Mouse (Mus musculus) heart, adult 2 months (tissue): ENCODE measurements around the gene Hspa4. TPM values are rescaled to one million over a fixed set of nuclear protein-coding genes. Genes with fewer than 3 reads are reported as not detected.
A peak's percentile ranks its signal among the peaks of the same experiment; 100 is the strongest.
"Not testable (repeated sequence)": the region's sequence is repeated elsewhere in the genome, so short reads cannot be mapped to it uniquely, and the experiment has no call there.

Source experiments
- DNase-seq, 2 experiments: peaks; one replicate each; pipeline ENCODE4 v3.0.0; 2021
- H3K27ac ChIP-seq: fragments of 200-600 bp; 2 replicates; pipeline ENCODE4 v1.8.1; 2022
- H3K27me3 ChIP-seq: fragments of 200-500 bp; 2 replicates; pipeline ENCODE4 v1.6.1; 2012; ENCODE audit warnings: mild to moderate bottlenecking, low read length, inconsistent platforms, mixed read lengths; ENCODE audit not compliant: control insufficient read depth, insufficient read depth
- H3K36me3 ChIP-seq: fragments of 200-500 bp; 2 replicates; pipeline ENCODE4 v1.6.1; 2012; ENCODE audit warnings: low read length, inconsistent platforms; ENCODE audit not compliant: control insufficient read depth, insufficient read depth
- H3K4me1 ChIP-seq: fragments of 200-500 bp; 2 replicates; pipeline ENCODE4 v1.6.1; 2011; ENCODE audit warnings: low read length; ENCODE audit not compliant: control insufficient read depth, insufficient read depth
- H3K4me3 ChIP-seq: fragments of 200-600 bp; 2 replicates; pipeline ENCODE4 v1.8.1; 2022
- H3K79me2 ChIP-seq: fragments of 200-500 bp; replicated peaks from 2 replicates; pipeline ENCODE4 v1.6.1; 2012; ENCODE audit warnings: mild to moderate bottlenecking, inconsistent platforms, low read length, moderate library complexity, mixed read lengths; ENCODE audit not compliant: control insufficient read depth, insufficient read depth
- H3K9ac ChIP-seq: fragments of 200-500 bp; 2 replicates; pipeline ENCODE4 v1.6.1; 2012; ENCODE audit warnings: low read depth, mild to moderate bottlenecking, control low read depth, inconsistent platforms, low read length, mixed read lengths
- CTCF ChIP-seq: fragments of 200-600 bp; IDR thresholded peaks from 2 replicates; pipeline ENCODE4 v1.8.1; 2022; ENCODE audit warnings: antibody characterized with exemption, mild to moderate bottlenecking, moderate library complexity
- EP300 ChIP-seq: fragments of 200-500 bp; IDR thresholded peaks from 2 replicates; pipeline ENCODE4 v1.6.1; 2011; ENCODE audit warnings: low read depth, low read length, control low read depth; ENCODE audit not compliant: insufficient read depth
- POLR2A ChIP-seq: fragments of 200-500 bp; IDR thresholded peaks from 2 replicates; pipeline ENCODE4 v1.6.1; 2011; ENCODE audit warnings: mild to moderate bottlenecking, low read depth, low read length, control low read depth; ENCODE audit not compliant: insufficient read depth
- WGBS: fragments of 180-500 bp; shearing (Covaris S2); methylation state at CpG from one replicate; pipeline ENCODE4 v1.1.7; 2018; 5-methylcytosine and 5-hydroxymethylcytosine counted together
- intact Hi-C: fragments of 180-260 bp; cut with DNase I; formaldehyde crosslinking; loops from one replicate; pipeline ENCODE4 v1.15.1; 2025
- polyA plus RNA-seq: library from polyadenylated mRNA; depleted of rRNA; stranded (reverse); fragments of >200 nt; gene quantifications from 2 replicates; pipeline ENCODE4 v1.2.3, GENCODE M21; 2012
- total RNA-seq, 2 experiments: library from RNA; stranded (reverse); gene quantifications; 2 replicates each; pipeline ENCODE4 v1.2.3; 2021

The Hspa4 gene
- total and polyA plus RNA-seq, 3 experiments: 19.2 to 126 (median 109) TPM

- Histone ChIP-seq H3K9ac (no peak overlapping the region), H3K27me3 (no peaks in the 10 kb centered on the region), H3K4me1 (no peaks in the 10 kb centered on the region), H3K27ac (no peak overlapping the region), H3K79me2 (peaks cover 2% of the 10 kb centered on the region), H3K36me3 (peaks cover 23% of the 10 kb centered on the region), H3K4me3 (no peak overlapping the region)
- no peak for TF ChIP-seq EP300
- TF ChIP-seq POLR2A: no peak
- no peak for TF ChIP-seq CTCF
- intact Hi-C loops: no loop called here
- no peak for DNase-seq
- 95% methylated on average over 11 of the region's 11 CpGs for WGBS
These were observed 9.4 kb downstream of the Hspa4 start for GRCm38 (mm10) chr11:53290871-53291270.

GRCm38 (mm10) chr11:53290187-53290586 is 10.1 kb downstream of the Hspa4 start:
- H3K4me3 ChIP-seq, H3K79me2 ChIP-seq, DNase-seq, H3K27me3 ChIP-seq, H3K27ac ChIP-seq, intact Hi-C loops, H3K4me1 ChIP-seq, H3K9ac ChIP-seq: not testable (repeated sequence)
- H3K36me3 ChIP-seq: peaks cover 23% of the 10 kb centered on the region
- 75% methylated on average over 2 of the region's 2 CpGs for WGBS

- Histone ChIP-seq H3K27me3 (no peaks in the 10 kb centered on the region), H3K9ac (no peak overlapping the region), H3K79me2 (peaks cover 3% of the 10 kb centered on the region), H3K4me1 (no peaks in the 10 kb centered on the region; the same call in 1 of the 2 replicates), H3K27ac (no peak overlapping the region), H3K4me3 (no peak overlapping the region), H3K36me3 (peaks cover 21% of the 10 kb centered on the region)
- no peak for DNase-seq
- TF ChIP-seq CTCF: no peak
- TF ChIP-seq POLR2A: no peak
- no peak for TF ChIP-seq EP300
- intact Hi-C loops: no loop called here
- WGBS: 43% methylated on average over 6 of the region's 6 CpGs
These were observed 14.4 kb downstream of the Hspa4 start for GRCm38 (mm10) chr11:53285885-53286284.

- no peak for DNase-seq
- Histone ChIP-seq H3K36me3 (peaks cover 43% of the 10 kb centered on the region), H3K79me2 (0 out of 2 replicates have a peak, but pooled peaks cover 2% of the 10 kb centered on the region), H3K27me3 (no peaks in the 10 kb centered on the region), H3K4me3 (no peak overlapping the region), H3K4me1 (peaks cover 2% of the 10 kb centered on the region), H3K9ac (no peak overlapping the region), H3K27ac (no peak overlapping the region)
- intact Hi-C loops: no loop called here
- TF ChIP-seq CTCF (no peak), POLR2A (no peak), EP300 (no peak)
- 54% methylated on average over 4 of the region's 4 CpGs for WGBS
These were observed 21.8 kb downstream of the Hspa4 start for GRCm38 (mm10) chr11:53278411-53278810.

GRCm38 (mm10) chr11:53275358-53275757 is 24.9 kb downstream of the Hspa4 start:
- Histone ChIP-seq H3K4me3 (no peak overlapping the region), H3K36me3 (peaks cover 40% of the 10 kb centered on the region), H3K27ac (no peak overlapping the region), H3K4me1 (peaks cover 2% of the 10 kb centered on the region), H3K79me2 (no peaks in the 10 kb centered on the region), H3K27me3 (no peaks in the 10 kb centered on the region), H3K9ac (no peak overlapping the region)
- no peak for TF ChIP-seq EP300
- no peak for TF ChIP-seq CTCF
- no peak for TF ChIP-seq POLR2A
- 78% methylated on average over 3 of the region's 3 CpGs for WGBS
- DNase-seq: no peak
- intact Hi-C loops: no loop called here

- Histone ChIP-seq H3K27me3 (no peaks in the 10 kb centered on the region), H3K27ac (peak overlapping the region; percentile 59), H3K36me3 (peaks cover 38% of the 10 kb centered on the region), H3K79me2 (no peaks in the 10 kb centered on the region), H3K4me3 (no peak overlapping the region), H3K9ac (no peak overlapping the region), H3K4me1 (peaks cover 2% of the 10 kb centered on the region; the same call in 1 of the 2 replicates)
- DNase-seq: peak in 1 of 2 experiments; percentile 26
- intact Hi-C loops: loop anchor here (5.0 kb wide), 1 partner anchor 124 kb away; no protein-coding TSS in a partner anchor
- no peak for TF ChIP-seq POLR2A
- TF ChIP-seq CTCF: no peak
- TF ChIP-seq EP300: no peak
- WGBS: 59% methylated on average over 5 of the region's 5 CpGs
These were observed 26.9 kb downstream of the Hspa4 start for GRCm38 (mm10) chr11:53273313-53273712.
